Mouse (Mus musculus): Measurements from ENCODE around the gene Plekhh1. TPM values are rescaled to one million over a fixed set of nuclear protein-coding genes. Genes with fewer than 3 reads are reported as not detected.
"Not testable (repeated sequence)": the region's sequence is repeated elsewhere in the genome, so short reads cannot be mapped to it uniquely, and the experiment has no call there.

Gene Plekhh1
- polyA plus RNA-seq, 1 experiment from 2014 or later: 0.42 TPM

GRCm38 (mm10) chr12:79005456-79005855, 23.5 kb upstream of the Plekhh1 start:
- 69% methylated on average over 5 of the region's 5 CpGs for WGBS (ENCODE audit: insufficient replicate concordance)
- no peak for ATAC-seq
- no peaks in the 10 kb centered on the region for H3K9me3 ChIP-seq (replicated peaks)
- no peak overlapping the region for H3K9ac ChIP-seq
- H3K27me3 ChIP-seq (replicated peaks): peaks cover 50% of the 10 kb centered on the region
- no peak overlapping the region for H3K27ac ChIP-seq
- no peak overlapping the region for H3K4me3 ChIP-seq
- peaks cover 33% of the 10 kb centered on the region for H3K4me1 ChIP-seq
- H3K36me3 ChIP-seq: no peaks in the 10 kb centered on the region
- no peak overlapping the region for H3K4me2 ChIP-seq

- H3K9ac ChIP-seq: no peak overlapping the region
- 35% methylated on average over 9 of the region's 9 CpGs for WGBS (ENCODE audit: insufficient replicate concordance)
- peaks cover 29% of the 10 kb centered on the region for H3K4me1 ChIP-seq
- H3K4me2 ChIP-seq: peak overlapping the region; percentile 95
- ATAC-seq: no peak
- no peaks in the 10 kb centered on the region for H3K9me3 ChIP-seq (replicated peaks)
- no peak overlapping the region for H3K27ac ChIP-seq
- H3K4me3 ChIP-seq: peak overlapping the region; percentile 85
- no peaks in the 10 kb centered on the region for H3K36me3 ChIP-seq
- H3K27me3 ChIP-seq (replicated peaks): peaks cover 52% of the 10 kb centered on the region
These were observed 22.9 kb upstream of the Plekhh1 start for GRCm38 (mm10) chr12:79006076-79006475.

- H3K9ac ChIP-seq: peak overlapping the region; percentile 79
- peak overlapping the region; percentile 95 for H3K4me2 ChIP-seq
- H3K9me3 ChIP-seq (replicated peaks): no peaks in the 10 kb centered on the region
- H3K27ac ChIP-seq: no peak overlapping the region
- under 1% methylated on average over 48 of the region's 53 CpGs for WGBS (ENCODE audit: insufficient replicate concordance)
- peak; percentile 39; the same call in 1 of the 2 replicates for ATAC-seq
- H3K4me1 ChIP-seq: peaks cover 29% of the 10 kb centered on the region
- peaks cover 52% of the 10 kb centered on the region for H3K27me3 ChIP-seq (replicated peaks)
- H3K36me3 ChIP-seq: no peaks in the 10 kb centered on the region
- peak overlapping the region; percentile 85 for H3K4me3 ChIP-seq
These were observed 22.4 kb upstream of the Plekhh1 start for GRCm38 (mm10) chr12:79006478-79007125.

- Histone ChIP-seq H3K27me3 (replicated peaks) (peaks cover 52% of the 10 kb centered on the region), H3K27ac (no peak within 1 kb of the TSS)
These were observed 21.7 kb upstream of the Plekhh1 start, which contains the start of gene Tmem229b for GRCm38 (mm10) chr12:79007126-79007753. Gene Tmem229b (minus strand): TSS chr12:79007627.

GRCm38 (mm10) chr12:79010569-79010968, 18.4 kb upstream of the Plekhh1 start:
- no peak overlapping the region for H3K9ac ChIP-seq
- no peak for ATAC-seq
- peaks cover 38% of the 10 kb centered on the region for H3K27me3 ChIP-seq (replicated peaks)
- 45% methylated on average over 3 of the region's 3 CpGs for WGBS (ENCODE audit: insufficient replicate concordance)
- H3K27ac ChIP-seq: no peak overlapping the region
- H3K36me3 ChIP-seq: no peaks in the 10 kb centered on the region
- H3K9me3 ChIP-seq (replicated peaks): no peaks in the 10 kb centered on the region
- H3K4me1 ChIP-seq: peaks cover 22% of the 10 kb centered on the region
- no peak overlapping the region for H3K4me3 ChIP-seq
- H3K4me2 ChIP-seq: no peak overlapping the region

More at GRCm38 (mm10) chr12:79007126-79007753, 21.7 kb upstream of the Plekhh1 start, which contains the start of gene Tmem229b:
- Histone ChIP-seq H3K4me2 (peak within 1 kb of the TSS; percentile 95), H3K9ac (peak within 1 kb of the TSS; percentile 79), H3K4me1 (peaks cover 24% of the 10 kb centered on the region), H3K36me3 (no peaks in the 10 kb centered on the region), H3K4me3 (peak within 1 kb of the TSS; percentile 85), H3K9me3 (replicated peaks) (no peaks in the 10 kb centered on the region)
- peak; percentile 50; the same call in 1 of the 2 replicates for ATAC-seq
- 3% methylated on average over 47 of the region's 49 CpGs for WGBS (ENCODE audit: insufficient replicate concordance)

GRCm38 (mm10) chr12:79016109-79016508, 12.9 kb upstream of the Plekhh1 start:
- Histone ChIP-seq H3K27me3 (replicated peaks) (no peaks in the 10 kb centered on the region), H3K27ac (no peak overlapping the region), H3K4me1 (peaks cover 13% of the 10 kb centered on the region; the same call in 1 of the 2 replicates), H3K9me3 (replicated peaks) (no peaks in the 10 kb centered on the region), H3K9ac (no peak overlapping the region), H3K4me3 (no peak overlapping the region), H3K36me3 (no peaks in the 10 kb centered on the region), H3K4me2 (no peak overlapping the region)
- ATAC-seq: no peak
- WGBS (ENCODE audit: insufficient replicate concordance): 68% methylated on average over 5 of the region's 5 CpGs

- Histone ChIP-seq H3K27ac (no peak overlapping the region), H3K9ac (no peak overlapping the region), H3K9me3 (replicated peaks) (no peaks in the 10 kb centered on the region), H3K4me3 (no peak overlapping the region), H3K36me3 (no peaks in the 10 kb centered on the region), H3K4me2 (0 out of 2 replicates have a peak overlapping the region, but pooled peaks have one; percentile 3), H3K4me1 (peaks cover 13% of the 10 kb centered on the region; the same call in 1 of the 2 replicates), H3K27me3 (replicated peaks) (no peaks in the 10 kb centered on the region)
- 19% methylated on average over 4 of the region's 4 CpGs for WGBS (ENCODE audit: insufficient replicate concordance)
- no peak for ATAC-seq
These were observed 11.0 kb upstream of the Plekhh1 start for GRCm38 (mm10) chr12:79017994-79018399.

- ATAC-seq: no peak
- Histone ChIP-seq H3K9ac (no peak overlapping the region), H3K4me1 (peaks cover 4% of the 10 kb centered on the region; the same call in 1 of the 2 replicates), H3K36me3 (no peaks in the 10 kb centered on the region), H3K27me3 (replicated peaks) (peaks cover 16% of the 10 kb centered on the region), H3K9me3 (replicated peaks) (no peaks in the 10 kb centered on the region), H3K4me3 (no peak overlapping the region), H3K4me2 (no peak overlapping the region), H3K27ac (no peak overlapping the region)
- 69% methylated on average over 1 of the region's 1 CpGs for WGBS (ENCODE audit: insufficient replicate concordance)
These were observed 7.1 kb upstream of the Plekhh1 start for GRCm38 (mm10) chr12:79021902-79022301.

- H3K9me3 ChIP-seq (replicated peaks): no peaks in the 10 kb centered on the region
- no peak overlapping the region for H3K27ac ChIP-seq
- no peak overlapping the region for H3K4me2 ChIP-seq
- WGBS (ENCODE audit: insufficient replicate concordance): 12% methylated on average over 3 of the region's 3 CpGs
- H3K27me3 ChIP-seq (replicated peaks): peaks cover 25% of the 10 kb centered on the region
- no peak overlapping the region for H3K9ac ChIP-seq
- no peak overlapping the region for H3K4me3 ChIP-seq
- ATAC-seq: no peak
- H3K36me3 ChIP-seq: no peaks in the 10 kb centered on the region
- H3K4me1 ChIP-seq: peaks cover 4% of the 10 kb centered on the region; the same call in 1 of the 2 replicates
These were observed 6.1 kb upstream of the Plekhh1 start for GRCm38 (mm10) chr12:79022882-79023281.

GRCm38 (mm10) chr12:79027526-79027925, 1.4 kb upstream of the Plekhh1 start:
- not testable (repeated sequence) for H3K9me3 ChIP-seq (replicated peaks); H3K36me3 ChIP-seq; H3K4me3 ChIP-seq; ATAC-seq; H3K9ac ChIP-seq; H3K27ac ChIP-seq; H3K4me2 ChIP-seq
- 83% methylated on average over 8 of the region's 8 CpGs for WGBS (ENCODE audit: insufficient replicate concordance)
- Histone ChIP-seq H3K27me3 (replicated peaks) (peaks cover 62% of the 10 kb centered on the region), H3K4me1 (peaks cover 14% of the 10 kb centered on the region)

- ATAC-seq: no peak
- 87% methylated on average over 2 of the region's 2 CpGs for WGBS (ENCODE audit: insufficient replicate concordance)
- Histone ChIP-seq H3K9ac (no peak overlapping the region), H3K4me2 (no peak overlapping the region), H3K4me3 (no peak overlapping the region), H3K4me1 (peaks cover 6% of the 10 kb centered on the region), H3K27me3 (replicated peaks) (peaks cover 29% of the 10 kb centered on the region), H3K36me3 (no peaks in the 10 kb centered on the region), H3K27ac (no peak overlapping the region), H3K9me3 (replicated peaks) (no peaks in the 10 kb centered on the region)
These were observed 5.4 kb downstream of the Plekhh1 start for GRCm38 (mm10) chr12:79034331-79034730.

GRCm38 (mm10) chr12:79035349-79035748, 6.4 kb downstream of the Plekhh1 start:
- Histone ChIP-seq H3K36me3 (no peaks in the 10 kb centered on the region), H3K4me1 (no peaks in the 10 kb centered on the region), H3K9me3 (replicated peaks) (no peaks in the 10 kb centered on the region), H3K4me3 (no peak overlapping the region), H3K4me2 (no peak overlapping the region), H3K27me3 (replicated peaks) (peaks cover 19% of the 10 kb centered on the region), H3K9ac (no peak overlapping the region), H3K27ac (no peak overlapping the region)
- no peak for ATAC-seq
- 28% methylated on average over 3 of the region's 3 CpGs for WGBS (ENCODE audit: insufficient replicate concordance)
